Mouse (Mus musculus) liver, embryonic 16.5 days (tissue): ENCODE data around the gene Pcyox1. TPM values are rescaled to one million over a fixed set of nuclear protein-coding genes. Genes with fewer than 3 reads are reported as not detected.
"Not testable (repeated sequence)": the region's sequence is repeated elsewhere in the genome, so short reads cannot be mapped to it uniquely, and the experiment has no call there.

Source experiments
- ATAC-seq: fragments of 200-750 bp; cut with Nextera tagmentation; 2 replicates; pipeline ENCODE4 v1.8.0; 2017; ENCODE audit warnings: low read depth, mild to moderate bottlenecking, moderate number of reproducible peaks, moderate library complexity
- H3K27ac ChIP-seq: fragments of 300-500 bp; sonication (generic); 2 replicates; pipeline ENCODE4 v1.5.1; 2014; ENCODE audit warnings: mild to moderate bottlenecking, low read length
- H3K27me3 ChIP-seq: fragments of 300-500 bp; sonication (generic); 2 replicates; pipeline ENCODE4 v1.6.1; 2014; ENCODE audit warnings: low read depth, low read length, mixed read lengths; ENCODE audit not compliant: control insufficient read depth, insufficient read depth
- H3K36me3 ChIP-seq: fragments of 300-500 bp; sonication (generic); 2 replicates; pipeline ENCODE4 v1.6.1; 2014; ENCODE audit warnings: mild to moderate bottlenecking; ENCODE audit not compliant: control insufficient read depth, insufficient read depth
- H3K4me1 ChIP-seq: fragments of 300-500 bp; sonication (generic); 2 replicates; pipeline ENCODE4 v1.6.1; 2014; ENCODE audit warnings: low read depth, low read length, mixed read lengths; ENCODE audit not compliant: control insufficient read depth
- H3K4me2 ChIP-seq: fragments of 300-500 bp; sonication (generic); 2 replicates; pipeline ENCODE4 v1.6.1; 2014; ENCODE audit warnings: low read depth, low read length, mixed read lengths
- H3K4me3 ChIP-seq: fragments of 300-500 bp; sonication (generic); 2 replicates; pipeline ENCODE4 v1.5.1; 2014; ENCODE audit warnings: low read depth, mild to moderate bottlenecking, low read length
- H3K9ac ChIP-seq: fragments of 300-500 bp; sonication (generic); 2 replicates; pipeline ENCODE4 v1.6.1; 2014; ENCODE audit warnings: low read depth, low read length
- H3K9me3 ChIP-seq: fragments of 300-500 bp; sonication (generic); replicated peaks from 2 replicates; pipeline ENCODE4 v1.6.1; 2016; ENCODE audit warnings: low read length; ENCODE audit not compliant: control insufficient read depth
- WGBS: fragments of 180-500 bp; shearing (Covaris S2); extraction: QIAGEN DNeasy Blood & Tissue Kit; methylation state at CpG from one replicate; pipeline ENCODE4 v1.1.7; 2014; ENCODE audit not compliant: insufficient replicate concordance; 5-methylcytosine and 5-hydroxymethylcytosine counted together
- polyA plus RNA-seq: library from polyadenylated mRNA; unstranded; fragments of >200 nt; fragmentation: Nextera tagmentation; extraction: Ambion mirVana; gene quantifications from 2 replicates; pipeline ENCODE4 v1.2.1, GENCODE M21; 2015

The Pcyox1 gene
- polyA plus RNA-seq, 1 experiment from 2014 or later, result 83.2 TPM

GRCm38 (mm10) chr6:86346063-86346462 lies 50.9 kb downstream of the Pcyox1 start:
- no peak for ATAC-seq
- H3K9ac ChIP-seq, result no peak overlapping the region

GRCm38 (mm10) chr6:86343656-86344055 lies 53.3 kb downstream of the Pcyox1 start:
- no peaks in the 10 kb centered on the region for H3K36me3 ChIP-seq
- WGBS, result 20% methylated on average over 7 of the region's 7 CpGs
- H3K27me3 ChIP-seq, result no peaks in the 10 kb centered on the region
- no peak for ATAC-seq
- H3K4me3 ChIP-seq, result no peak overlapping the region
- no peaks in the 10 kb centered on the region for H3K4me1 ChIP-seq
- no peak overlapping the region for H3K4me2 ChIP-seq
- no peak overlapping the region for H3K9ac ChIP-seq
- no peak overlapping the region for H3K27ac ChIP-seq
- H3K9me3 ChIP-seq, result no peaks in the 10 kb centered on the region

More at GRCm38 (mm10) chr6:86346063-86346462, 50.9 kb downstream of the Pcyox1 start:
- Histone ChIP-seq H3K27me3 (no peaks in the 10 kb centered on the region), H3K9me3 (no peaks in the 10 kb centered on the region), H3K27ac (no peak overlapping the region), H3K4me1 (no peaks in the 10 kb centered on the region), H3K4me2 (no peak overlapping the region), H3K36me3 (no peaks in the 10 kb centered on the region), H3K4me3 (no peak overlapping the region)
- WGBS, result 57% methylated on average over 2 of the region's 2 CpGs

GRCm38 (mm10) chr6:86336340-86336739 lies 60.6 kb downstream of the Pcyox1 start:
- not testable (repeated sequence) for H3K4me1 ChIP-seq, H3K9ac ChIP-seq, H3K4me2 ChIP-seq, H3K4me3 ChIP-seq, H3K36me3 ChIP-seq, H3K9me3 ChIP-seq, H3K27ac ChIP-seq, H3K27me3 ChIP-seq, ATAC-seq
- 71% methylated on average over 4 of the region's 4 CpGs for WGBS

Other genes with a start within 250 kb of the Pcyox1 start
- 2.3 and 2.4 TPM in 2 replicates for gene Tgfa, start 201.9 kb downstream of the Pcyox1 start, polyA plus RNA-seq
- gene Fam136a, start 31.5 kb downstream of the Pcyox1 start, polyA plus RNA-seq, result 58.6 and 60.9 TPM in 2 replicates
- gene Snrpg, start 25.9 kb downstream of the Pcyox1 start, polyA plus RNA-seq, result 256 and 289 TPM in 2 replicates
- gene Tia1, start 7.1 kb upstream of the Pcyox1 start, polyA plus RNA-seq, result 17.5 and 19.5 TPM in 2 replicates
- not detected in 2 replicates for gene Gm44790, start 29.5 kb upstream of the Pcyox1 start, polyA plus RNA-seq
- gene C87436, start 41.2 kb upstream of the Pcyox1 start, polyA plus RNA-seq, result 10.6 and 10.8 TPM in 2 replicates
- gene Pcbp1, start 129.2 kb upstream of the Pcyox1 start, polyA plus RNA-seq, result 82.3 and 84.0 TPM in 2 replicates
- gene Asprv1, start 231.0 kb upstream of the Pcyox1 start, polyA plus RNA-seq, result 2.3 and 2.9 TPM in 2 replicates